Mouse (Mus musculus) cerebellum, adult 11-12 months (tissue): Measurements from ENCODE around the gene Tbc1d12.

ENCODE experiments used
- DNase-seq: peaks from one replicate; pipeline ENCODE4 v3.0.0; 2022

The Tbc1d12 gene

DNA sequence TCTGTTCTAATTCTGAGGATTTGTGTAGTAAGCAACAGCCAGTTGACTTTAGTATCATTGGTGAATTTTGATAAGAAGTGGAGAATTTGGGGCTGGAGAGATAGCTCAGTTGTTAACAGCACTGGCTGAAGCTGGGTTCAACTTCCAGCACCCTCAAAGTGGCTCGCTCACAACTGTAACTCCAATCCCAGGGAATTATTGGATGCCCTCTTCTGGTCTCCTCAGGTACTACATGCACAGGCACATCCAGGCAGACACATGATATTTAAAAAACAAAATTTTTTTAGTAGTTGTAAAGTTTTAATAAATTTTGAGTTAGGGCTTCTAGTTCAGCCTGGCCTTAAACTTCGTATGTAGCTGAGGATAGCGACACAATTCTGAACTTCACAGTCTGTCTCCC is 79.3 kb downstream of the Tbc1d12 start:
- DNase-seq, result peak; percentile 12

DNA sequence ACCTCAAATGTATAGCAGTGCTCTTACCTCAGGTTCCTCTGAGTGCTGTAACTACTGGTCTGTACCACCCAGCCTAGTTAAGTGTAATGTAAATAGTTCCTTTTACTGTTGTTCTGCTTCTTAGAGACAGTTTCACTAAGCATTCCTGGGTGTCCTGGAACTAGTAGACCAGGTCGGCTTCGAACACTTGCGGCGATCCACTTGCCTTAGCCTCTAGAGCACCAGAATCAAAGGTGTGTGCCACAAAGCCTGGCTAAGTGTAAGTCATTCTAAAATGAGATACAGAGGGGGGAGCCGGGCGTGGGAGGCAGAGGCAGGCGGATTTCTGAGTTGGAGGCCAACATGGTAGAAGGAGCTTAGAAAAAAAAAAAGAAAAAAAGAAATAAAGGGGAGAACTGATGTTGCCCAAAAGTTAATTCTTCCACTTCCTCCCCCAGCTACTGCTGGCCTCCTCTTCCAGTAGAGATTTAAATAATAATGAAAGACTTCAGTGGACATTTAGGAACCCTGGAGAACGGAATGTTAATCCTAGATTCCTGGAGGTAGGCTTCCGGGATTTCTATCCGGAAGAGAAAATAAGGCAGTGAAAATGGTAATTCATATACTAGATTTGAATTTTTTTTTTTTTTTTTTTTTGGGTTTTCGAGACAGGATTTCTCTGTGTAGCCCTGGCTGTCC is 92.2 kb downstream of the Tbc1d12 start:
- no peak for DNase-seq

DNA sequence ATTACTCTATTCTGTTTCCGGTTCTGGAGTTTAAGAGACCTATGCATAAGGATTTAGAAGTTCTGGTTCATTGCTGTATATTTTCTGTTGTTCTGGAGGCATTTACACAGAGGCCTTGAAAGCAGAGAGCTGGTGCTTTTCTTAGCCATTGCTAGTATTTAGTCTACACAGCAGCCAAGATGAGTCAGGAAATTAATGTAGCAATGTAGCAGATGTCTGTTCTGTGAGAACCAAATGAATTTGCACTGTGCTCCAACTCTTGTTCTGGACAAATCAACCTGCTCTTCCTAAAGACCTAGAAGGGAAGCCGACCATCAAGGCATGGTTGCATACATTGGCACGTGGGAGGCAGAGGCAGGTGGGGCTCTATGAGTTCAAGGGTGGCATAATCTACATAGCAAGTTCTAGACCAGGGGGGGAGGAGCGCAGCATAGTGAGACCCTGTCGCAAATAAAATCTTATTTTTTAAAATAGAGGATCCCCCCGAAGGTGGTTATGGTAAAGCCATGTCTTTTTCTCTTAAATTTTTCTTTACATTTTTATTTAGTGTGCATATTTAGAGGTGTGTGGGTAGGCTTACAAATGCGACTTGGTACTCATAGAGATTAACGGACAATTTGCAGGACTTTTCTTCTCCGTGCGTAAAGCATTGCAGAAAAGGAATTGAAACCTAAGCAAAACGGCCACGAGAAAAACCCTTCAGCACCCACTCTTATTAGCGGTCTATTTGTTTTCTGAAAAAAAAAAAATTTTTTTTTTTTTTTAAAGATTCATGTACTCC is 93.3 kb downstream of the Tbc1d12 start:
- no peak for DNase-seq

DNA sequence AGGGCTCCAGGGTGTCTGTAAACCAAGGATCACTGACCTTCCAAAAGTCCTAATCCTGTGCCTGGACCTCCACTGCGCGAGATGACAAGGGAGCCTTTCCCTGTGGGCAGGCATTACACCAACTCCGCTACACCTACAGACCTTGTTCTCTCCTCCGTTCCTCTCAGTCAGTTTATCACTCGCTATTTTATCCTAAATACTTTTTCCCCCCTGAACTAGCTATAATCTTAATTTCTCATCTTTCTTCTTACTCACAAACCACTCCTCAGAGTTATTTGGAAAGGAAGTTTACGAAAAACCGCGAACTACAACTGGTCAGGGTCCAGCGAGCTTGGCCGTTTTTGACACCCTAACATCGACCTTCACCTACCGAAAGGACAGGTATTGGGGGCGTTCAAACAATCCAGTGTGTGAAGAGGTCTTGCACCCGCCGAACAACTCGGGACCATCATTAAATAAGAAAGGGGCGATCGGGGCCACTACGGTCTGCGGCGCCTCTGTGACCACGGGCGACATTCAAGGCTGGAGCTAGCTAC is 93.9 kb downstream of the Tbc1d12 start:
- no peak for DNase-seq

DNA sequence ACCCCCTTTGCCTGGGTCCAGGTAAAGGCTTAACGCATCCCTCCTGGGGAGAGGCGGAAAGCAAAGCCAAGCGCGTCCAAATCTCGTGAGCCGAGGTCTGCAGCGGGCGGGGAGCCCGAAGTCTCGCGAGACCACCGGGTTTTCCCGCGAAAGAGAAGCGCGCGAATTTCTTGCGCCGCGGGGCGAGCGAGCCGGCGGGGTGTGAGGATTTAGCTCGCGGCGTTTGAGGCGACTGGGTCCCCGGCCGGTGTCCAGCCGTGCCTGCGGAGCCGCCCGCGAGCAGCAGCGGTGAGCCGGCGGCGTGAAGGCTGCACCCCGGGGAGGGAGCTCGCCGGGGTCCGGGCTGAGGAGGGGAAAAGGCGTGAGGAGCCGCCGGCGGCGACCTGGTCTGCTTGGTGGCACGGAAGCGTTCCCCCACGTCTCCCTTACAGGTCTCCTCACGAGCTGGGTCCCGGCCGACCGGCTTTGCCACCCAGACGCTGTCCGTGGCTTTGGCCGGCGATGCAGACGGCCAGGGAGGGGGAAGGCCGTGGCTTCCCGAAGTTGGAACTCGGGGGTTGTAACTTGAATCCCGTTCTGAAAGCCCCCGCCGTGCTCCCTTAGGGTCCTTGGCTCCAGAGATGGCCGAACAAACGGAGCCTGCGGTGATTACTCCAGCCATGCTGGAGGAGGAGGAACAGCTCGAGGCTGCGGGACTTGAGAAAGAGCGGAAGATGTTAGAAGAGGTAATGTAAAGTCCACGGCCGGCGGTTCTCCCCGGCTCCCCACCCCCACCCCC is 94.6 kb downstream of the Tbc1d12 start, which contains the start of gene Hells:
TSS of gene Hells (plus strand) at position 128 of the 778 bp plus-strand sequence.
- DNase-seq, result peak; percentile 78

DNA sequence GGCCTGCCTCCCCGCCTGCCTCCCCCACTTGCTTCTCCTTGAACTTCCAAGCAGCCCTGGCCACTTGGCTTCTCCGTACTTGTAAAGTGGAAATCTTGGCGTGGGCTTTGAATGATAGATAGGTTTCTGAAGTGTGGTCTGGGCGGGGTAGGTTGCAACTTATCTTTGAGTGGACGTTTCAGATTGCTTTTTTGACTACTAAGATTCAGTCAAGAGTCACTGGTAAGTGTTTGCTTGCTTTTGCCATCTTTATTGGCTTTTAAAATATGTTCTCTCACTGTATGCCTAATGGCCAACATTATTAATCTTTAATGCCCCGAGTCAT is 95.1 kb downstream of the Tbc1d12 start:
- no peak for DNase-seq

DNA sequence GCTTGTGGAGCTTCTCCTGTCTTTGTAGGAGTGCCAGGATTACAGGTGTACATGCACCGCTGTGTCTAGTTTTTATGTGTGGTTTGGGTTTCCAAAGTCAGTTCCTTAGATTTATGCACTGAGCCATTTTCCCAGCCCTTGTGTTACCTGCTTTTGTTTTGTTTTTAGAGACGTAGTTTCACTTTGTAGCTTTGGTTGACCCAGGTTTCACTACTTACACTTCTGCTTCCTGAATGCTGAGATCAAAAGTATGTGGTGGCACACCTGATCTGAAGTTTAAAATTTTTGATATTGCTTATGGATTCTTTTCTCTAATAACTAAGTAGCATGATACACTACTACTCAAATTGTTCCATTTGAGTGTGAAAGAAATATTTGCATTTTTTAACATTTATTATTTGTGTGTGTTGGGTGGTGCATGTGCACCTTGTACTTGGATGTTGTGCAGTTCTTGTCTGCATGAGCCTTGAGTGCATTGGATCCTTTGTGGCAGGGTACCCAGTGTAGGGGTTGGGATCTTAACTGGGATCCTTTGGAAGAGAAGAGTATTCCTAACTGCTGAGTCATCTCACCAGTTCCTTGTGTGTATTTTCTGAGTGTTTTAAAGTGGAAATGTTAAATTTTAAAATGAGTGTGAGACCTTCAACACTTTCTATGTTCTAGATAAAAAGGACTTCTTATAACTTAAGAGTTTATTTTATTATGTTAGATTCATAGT is 108.4 kb downstream of the Tbc1d12 start:
- DNase-seq, result no peak
